Mouse (Mus musculus) lung, postnatal 0 days (tissue): ENCODE results near the gene Mat1a.

Source experiments
- CTCF ChIP-seq: IDR thresholded peaks from 2 replicates; pipeline ENCODE4 v1.5.1; 2016; ENCODE audit warnings: antibody characterized with exemption, mild to moderate bottlenecking
- EP300 ChIP-seq: IDR thresholded peaks from 2 replicates; pipeline ENCODE4 v1.6.1; 2016; ENCODE audit warnings: antibody characterized with exemption, mild to moderate bottlenecking, control low read depth

- TF ChIP-seq EP300 (0 out of 2 replicates have a peak, but pooled peaks have one; percentile 22), CTCF (no peak)
These were observed 32.2 kb downstream of the Mat1a start for GRCm38 (mm10) chr14:41137006-41137405.
